Comparison of ENCODE assay signal across 20 mouse cellular contexts in the genomic region with DNA sequence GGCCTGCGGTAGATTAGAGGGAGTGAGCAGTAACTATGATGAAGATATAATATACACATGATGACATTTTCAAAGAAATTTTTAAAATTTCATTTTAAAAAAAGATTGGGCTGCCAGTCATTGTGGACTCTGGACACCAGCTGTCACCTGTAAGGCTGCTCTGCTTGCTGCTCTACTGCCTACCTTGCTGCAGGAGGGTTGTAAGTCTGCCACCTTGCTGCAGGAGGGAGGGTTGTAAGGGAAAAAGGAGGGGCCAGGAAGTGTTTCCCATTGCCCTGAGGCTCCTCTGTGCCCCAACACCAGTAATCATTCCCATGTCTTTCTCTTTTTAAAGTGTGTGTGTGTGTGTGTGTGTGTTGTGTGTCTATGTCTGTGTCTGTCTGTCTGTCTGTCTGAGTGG. TPM values are rescaled to one million over a fixed set of nuclear protein-coding genes. Genes with fewer than 3 reads are reported as not detected.
"Had no signal": no experiment of that assay in that cellular context is flagged by ENCODE, and none has a peak within 500 bp of the region (broad histone marks: within the 10 kb centered on the region; RNA-seq: fewer than 3 reads in every experiment).

No protein-coding gene starts in this region.

- ATAC-seq: hindbrain, embryonic 16.5 days; inflammation-experienced regulatory T-cells, adult 6 months had no signal

- H3K9me3 ChIP-seq: limb, embryonic 10.5 days; neural tube, embryonic 12.5 days had no signal

- DNase-seq: kidney, postnatal 36 days; layer of hippocampus, adult 9-11 months; lung, postnatal 36 days; midbrain, embryonic 14.5 days; thymus, adult 18-20 months; thymus, postnatal 36 days had no signal

- H3K4me1 ChIP-seq: limb, embryonic 10.5 days; neural tube, embryonic 12.5 days had no signal

- H3K27me3 ChIP-seq: neural tube, embryonic 12.5 days had no signal

- H3K4me3 ChIP-seq: left cerebral cortex, adult 2 months; limb, embryonic 10.5 days; neural tube, embryonic 12.5 days had no signal

- H3K9ac ChIP-seq: neural tube, embryonic 12.5 days had no signal

- H3K36me3 ChIP-seq: limb, embryonic 10.5 days; neural tube, embryonic 12.5 days had no signal

- H3K27ac ChIP-seq: left cerebral cortex, adult 2 months; limb, embryonic 10.5 days; neural tube, embryonic 12.5 days had no signal

- H3K4me2 ChIP-seq: neural tube, embryonic 12.5 days had no signal

RNA-seq across cellular contexts. Expression of gene Galntl5, which starts 58.7 kb away (rescaled TPM):
- total RNA-seq: layer of hippocampus, adult 18-20 months; left cerebral cortex, adult 2 months; left cerebral cortex, postnatal 14 days; megakaryocyte progenitor cell, adult 5-6 weeks; monocyte, adult 5-6 weeks; neutrophil, adult 5-6 weeks had no signal
- polyA plus RNA-seq: hindbrain, embryonic 16.5 days; inflammation-experienced regulatory T-cells, adult 6 months; kidney, embryonic 16.5 days; limb, embryonic 10.5 days; limb, embryonic 14.5 days; liver, embryonic 16.5 days; lung, embryonic 16.5 days; midbrain, embryonic 14.5 days; neural tube, embryonic 12.5 days had no signal
